Mouse (Mus musculus) embryonic fibroblast, embryonic 13.5 days (primary cell): ENCODE data around the gene Vps72. TPM values are rescaled to one million over a fixed set of nuclear protein-coding genes. Genes with fewer than 3 reads are reported as not detected.
"Not testable (repeated sequence)": the region's sequence is repeated elsewhere in the genome, so short reads cannot be mapped to it uniquely, and the experiment has no call there.

Experiments
- H3K27ac ChIP-seq: 2 replicates; pipeline ENCODE4 v1.5.1; 2012; ENCODE audit warnings: low read length, control low read depth, inconsistent platforms; ENCODE audit not compliant: insufficient read depth
- H3K4me1 ChIP-seq: 2 replicates; pipeline ENCODE4 v1.6.1; 2011; ENCODE audit warnings: low read length; ENCODE audit not compliant: control insufficient read depth, insufficient read depth
- H3K4me3 ChIP-seq: 2 replicates; pipeline ENCODE4 v1.5.1; 2011; ENCODE audit warnings: mild to moderate bottlenecking, control low read depth, low read length; ENCODE audit not compliant: insufficient read depth
- CTCF ChIP-seq: IDR thresholded peaks from 2 replicates; pipeline ENCODE4 v1.5.1; 2011; ENCODE audit warnings: mild to moderate bottlenecking, control low read depth, low read length, moderate library complexity, borderline replicate concordance; ENCODE audit not compliant: insufficient read depth
- POLR2A ChIP-seq: IDR thresholded peaks from 2 replicates; pipeline ENCODE4 v1.6.1; 2011; ENCODE audit warnings: low read depth, mild to moderate bottlenecking, control low read depth, low read length, moderate library complexity
- polyA plus RNA-seq: library from polyadenylated mRNA; stranded (reverse); fragments of >200 nt; gene quantifications from 2 replicates; pipeline ENCODE4 v1.2.4, GENCODE M21; 2011; ENCODE audit warnings: low read depth; ENCODE audit not compliant: missing spikeins, insufficient read length

Vps72 gene
- polyA plus RNA-seq, 1 experiment, result 40.4 TPM

GRCm38 (mm10) chr3:95106338-95107117 is 4.3 kb upstream of the Vps72 start, which contains the start of gene Pip5k1a:
Gene Pip5k1a (minus strand): TSS chr3:95106930.
- peak within 1 kb of the TSS; percentile 98 for H3K4me3 ChIP-seq
- no peaks in the 10 kb centered on the region for H3K4me1 ChIP-seq
- TF ChIP-seq POLR2A (peak; percentile 73), CTCF (no peak)

GRCm38 (mm10) chr3:95107308-95107707 is 3.5 kb upstream of the Vps72 start:
- H3K27ac ChIP-seq, result peak overlapping the region; percentile 60; the same call in 1 of the 2 replicates
- not testable (repeated sequence) for H3K4me1 ChIP-seq, H3K4me3 ChIP-seq

More at GRCm38 (mm10) chr3:95106338-95107117, 4.3 kb upstream of the Vps72 start, which contains the start of gene Pip5k1a:
- peak within 1 kb of the TSS; percentile 82 for H3K27ac ChIP-seq

GRCm38 (mm10) chr3:95107898-95108297 is 2.9 kb upstream of the Vps72 start:
- Histone ChIP-seq H3K4me1 (peaks cover 3% of the 10 kb centered on the region), H3K4me3 (no peak overlapping the region), H3K27ac (no peak overlapping the region)
- TF ChIP-seq POLR2A (no peak), CTCF (no peak)

GRCm38 (mm10) chr3:95112760-95113159 is 1.9 kb downstream of the Vps72 start:
- H3K4me3 ChIP-seq, result no peak overlapping the region
- no peak overlapping the region for H3K27ac ChIP-seq
- peaks cover 7% of the 10 kb centered on the region for H3K4me1 ChIP-seq
- TF ChIP-seq POLR2A (no peak), CTCF (no peak)

- TF ChIP-seq CTCF (no peak), POLR2A (no peak)
- Histone ChIP-seq H3K27ac (0 out of 2 replicates have a peak overlapping the region, but pooled peaks have one; percentile 1), H3K4me3 (no peak overlapping the region), H3K4me1 (peaks cover 7% of the 10 kb centered on the region)
These were observed 6.9 kb downstream of the Vps72 start for GRCm38 (mm10) chr3:95117751-95118150.

GRCm38 (mm10) chr3:95121580-95121979 is 10.8 kb downstream of the Vps72 start:
- Histone ChIP-seq H3K27ac (no peak overlapping the region), H3K4me1 (peaks cover 7% of the 10 kb centered on the region), H3K4me3 (no peak overlapping the region)
- no peak for TF ChIP-seq POLR2A
- no peak for TF ChIP-seq CTCF

- Histone ChIP-seq H3K4me3 (no peak within 1 kb of the TSS), H3K4me1 (no peaks in the 10 kb centered on the region), H3K27ac (no peak within 1 kb of the TSS)
- TF ChIP-seq CTCF (no peak), POLR2A (no peak)
These were observed 13.4 kb downstream of the Vps72 start, which contains the start of gene Tmod4 for GRCm38 (mm10) chr3:95124246-95124645. Gene Tmod4 (plus strand): TSS chr3:95124476.

GRCm38 (mm10) chr3:95124972-95125371 is 14.2 kb downstream of the Vps72 start:
- no peak overlapping the region for H3K27ac ChIP-seq
- no peaks in the 10 kb centered on the region for H3K4me1 ChIP-seq
- no peak overlapping the region for H3K4me3 ChIP-seq
- TF ChIP-seq CTCF, result no peak
- TF ChIP-seq POLR2A, result no peak

GRCm38 (mm10) chr3:95129226-95129651 is 18.4 kb downstream of the Vps72 start:
- Histone ChIP-seq H3K4me3 (no peak overlapping the region), H3K27ac (no peak overlapping the region), H3K4me1 (peaks cover 2% of the 10 kb centered on the region; the same call in 1 of the 2 replicates)
- TF ChIP-seq POLR2A (no peak), CTCF (no peak)

- TF ChIP-seq POLR2A (no peak), CTCF (no peak)
These were observed 19.3 kb downstream of the Vps72 start for GRCm38 (mm10) chr3:95130081-95130480.

GRCm38 (mm10) chr3:95132389-95132788 is 21.6 kb downstream of the Vps72 start:
- not testable (repeated sequence) for H3K4me3 ChIP-seq, H3K27ac ChIP-seq, H3K4me1 ChIP-seq

More at GRCm38 (mm10) chr3:95130081-95130480, 19.3 kb downstream of the Vps72 start:
- H3K4me3 ChIP-seq, result no peak overlapping the region
- no peak overlapping the region for H3K27ac ChIP-seq
- peaks cover 2% of the 10 kb centered on the region; the same call in 1 of the 2 replicates for H3K4me1 ChIP-seq
